Mouse (Mus musculus): Measurements from ENCODE around the gene Zkscan1. TPM values are rescaled to one million over a fixed set of nuclear protein-coding genes. Genes with fewer than 3 reads are reported as not detected.
A peak's percentile ranks its signal among the peaks of the same experiment; 100 is the strongest.
"Not testable (repeated sequence)": the region's sequence is repeated elsewhere in the genome, so short reads cannot be mapped to it uniquely, and the experiment has no call there.

Zkscan1 gene
- 10 to 100 TPM; 39.2 to 39.4 TPM for total RNA-seq (2021)

DNA sequence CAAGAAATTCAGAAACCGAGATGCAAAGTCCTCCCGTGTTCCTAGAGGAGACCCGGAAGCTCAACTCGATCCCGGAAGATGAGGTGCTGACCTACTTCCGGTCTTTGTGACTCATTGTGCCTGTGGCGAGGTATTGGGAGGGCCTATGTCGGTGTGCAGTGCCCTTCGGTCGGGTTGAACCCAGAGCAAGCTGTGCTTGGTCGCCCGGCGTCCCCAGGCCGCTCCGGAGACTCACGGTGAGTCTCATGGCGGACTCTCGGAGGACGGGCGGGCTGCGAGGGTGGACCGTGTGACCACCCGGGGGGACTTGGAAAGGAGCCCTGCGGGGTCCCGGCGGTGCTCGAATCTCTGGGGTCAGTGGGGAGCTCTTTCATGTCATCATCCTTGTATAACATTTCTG is at the start of gene Zkscan1:
Zkscan1 (plus strand) TSS at position 89 of the 400 bp plus-strand sequence.
- intact Hi-C loops (cut with DNase I) = loop anchor here (5.0 kb wide), 1 partner anchor 293 kb away; no protein-coding TSS in a partner anchor
- peak; percentile 80 to 81 for DNase-seq (ENCODE audit: extremely low spot score in 1 of 2, low spot score in 2 of 2)

- intact Hi-C loops (cut with DNase I); DNase-seq (ENCODE audit: extremely low spot score in 1 of 2, low spot score in 2 of 2): not testable (repeated sequence)
Observed at GRCm38 (mm10) chr5:138052894-138053293, 32.0 kb upstream of the Zkscan1 start, which contains the start of gene Smok3c. TSS of gene Smok3c (plus strand) at chr5:138053194.

GRCm38 (mm10) chr5:138073803-138074202 is 11.1 kb upstream of the Zkscan1 start:
- intact Hi-C loops (cut with DNase I) = no loop called here
- DNase-seq (ENCODE audit: extremely low spot score in 1 of 2, low spot score in 2 of 2) = no peak

DNA sequence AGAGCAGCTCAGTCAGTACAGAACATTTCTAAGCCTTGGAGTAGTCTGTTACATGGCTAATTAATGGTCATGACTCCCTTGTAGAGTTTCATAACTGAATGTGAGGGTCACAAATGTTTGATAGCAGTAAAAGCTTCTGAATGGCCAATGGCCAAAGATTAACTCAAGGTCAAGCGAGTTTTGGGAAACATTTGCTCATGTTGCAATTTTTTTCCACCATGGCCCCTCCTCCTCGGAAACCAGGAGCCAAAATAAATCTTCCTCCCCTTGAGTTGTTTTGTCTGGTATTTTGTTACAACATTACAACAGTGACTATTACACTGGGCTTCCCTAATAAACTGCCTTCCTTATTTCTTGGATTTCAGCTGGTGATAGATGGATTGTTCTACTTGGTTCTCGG is 9.2 kb upstream of the Zkscan1 start:
- DNase-seq (ENCODE audit: extremely low spot score in 1 of 2, low spot score in 2 of 2) = no peak
- intact Hi-C loops (cut with DNase I) = no loop called here

DNA sequence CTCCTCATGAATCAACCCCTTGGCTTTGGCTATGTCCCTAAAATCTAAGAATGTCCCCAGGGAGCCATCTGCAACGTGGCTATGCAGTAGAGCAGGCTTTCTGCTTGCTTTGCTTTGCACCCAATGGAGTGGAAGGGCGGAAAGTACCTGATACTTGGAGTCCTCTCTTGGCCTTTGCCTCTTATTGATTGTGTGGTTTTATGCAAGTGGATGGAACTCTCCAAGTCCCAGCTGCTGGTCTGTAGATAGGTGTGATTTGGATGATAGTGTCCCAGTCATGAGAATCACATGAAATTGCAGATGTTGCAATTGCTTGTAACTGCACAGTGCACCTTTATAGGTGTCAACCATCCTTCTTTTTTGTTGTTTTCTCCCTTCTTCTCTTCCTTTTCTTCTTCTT is 8.7 kb upstream of the Zkscan1 start:
- intact Hi-C loops (cut with DNase I) = no loop called here
- no peak for DNase-seq (ENCODE audit: extremely low spot score in 1 of 2, low spot score in 2 of 2)

GRCm38 (mm10) chr5:138080456-138080855 is 4.4 kb upstream of the Zkscan1 start:
- DNase-seq (ENCODE audit: extremely low spot score in 1 of 2, low spot score in 2 of 2) = no peak
- intact Hi-C loops (cut with DNase I) = no loop called here

DNA sequence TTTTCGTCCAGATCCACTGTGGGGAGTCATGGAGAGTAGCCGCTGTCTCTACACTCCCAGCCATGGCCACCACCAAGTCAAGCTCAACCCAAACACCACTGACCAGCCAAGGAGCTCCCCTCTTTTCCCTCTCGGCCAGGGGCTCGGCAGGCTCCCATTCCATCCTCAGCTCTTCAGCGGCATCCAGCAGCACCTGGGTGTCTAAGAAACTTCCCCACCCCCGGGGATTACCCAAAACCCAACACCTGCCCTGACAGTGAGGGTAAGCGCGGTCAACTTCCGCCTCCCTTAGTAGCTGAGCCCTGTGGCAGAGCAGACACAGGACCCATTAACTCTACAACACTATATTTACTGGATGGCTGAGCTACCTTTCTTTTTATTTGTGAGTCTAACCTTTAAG is 3.4 kb upstream of the Zkscan1 start:
- DNase-seq (ENCODE audit: extremely low spot score in 1 of 2, low spot score in 2 of 2) = peak in 1 of 2 experiments; percentile 20
- intact Hi-C loops (cut with DNase I) = no loop called here

DNA sequence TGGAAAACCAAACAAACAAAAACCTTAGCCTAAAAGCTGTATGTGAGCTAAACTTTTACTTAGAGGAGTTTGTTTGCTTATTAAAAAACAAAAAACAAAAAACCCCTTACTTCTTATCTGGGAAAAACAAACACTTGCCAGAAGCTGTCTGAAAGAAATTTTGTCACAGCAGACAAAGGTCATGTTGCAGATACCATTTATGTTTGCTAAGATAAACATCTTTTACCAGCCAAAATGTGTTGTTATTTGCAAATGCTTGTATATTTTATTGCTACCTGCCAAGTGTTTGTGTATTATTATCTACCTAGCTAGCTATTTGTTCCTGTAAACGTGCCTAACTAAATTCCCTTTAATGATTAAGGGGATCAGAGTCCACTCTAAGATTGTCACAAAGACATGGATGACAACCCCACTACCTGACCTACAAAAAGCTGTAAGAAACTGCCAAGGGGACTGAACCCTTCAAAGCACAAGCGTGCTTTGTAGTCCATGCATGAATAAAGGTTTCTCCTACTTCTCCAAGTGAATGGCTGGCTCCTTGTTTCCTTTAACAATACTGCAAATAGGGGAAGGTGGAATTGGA is 1.5 kb upstream of the Zkscan1 start:
- intact Hi-C loops (cut with DNase I) = no loop called here
- DNase-seq (ENCODE audit: extremely low spot score in 1 of 2, low spot score in 2 of 2) = no peak

DNA sequence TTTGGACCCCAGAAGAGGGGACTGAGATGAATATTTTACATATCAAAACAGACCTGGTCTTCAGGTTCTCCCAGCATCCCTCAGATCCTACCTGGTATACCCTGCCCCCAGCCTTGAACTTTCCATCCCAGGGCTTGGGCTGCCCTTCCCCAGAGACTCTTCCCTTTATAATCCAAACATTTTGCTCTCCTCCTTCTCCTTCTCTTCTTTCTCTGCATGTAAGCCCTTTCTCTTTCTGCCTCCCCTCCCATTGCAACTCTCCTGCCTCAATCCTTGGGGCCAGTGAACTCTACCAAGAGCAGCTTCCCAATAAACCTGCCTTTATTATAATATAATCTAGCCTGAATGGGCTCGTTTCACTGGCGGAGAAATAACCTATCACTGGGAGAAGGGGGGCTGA is 948 bp upstream of the Zkscan1 start:
- no peak for DNase-seq (ENCODE audit: extremely low spot score in 1 of 2, low spot score in 2 of 2)
- intact Hi-C loops (cut with DNase I) = no loop called here

DNA sequence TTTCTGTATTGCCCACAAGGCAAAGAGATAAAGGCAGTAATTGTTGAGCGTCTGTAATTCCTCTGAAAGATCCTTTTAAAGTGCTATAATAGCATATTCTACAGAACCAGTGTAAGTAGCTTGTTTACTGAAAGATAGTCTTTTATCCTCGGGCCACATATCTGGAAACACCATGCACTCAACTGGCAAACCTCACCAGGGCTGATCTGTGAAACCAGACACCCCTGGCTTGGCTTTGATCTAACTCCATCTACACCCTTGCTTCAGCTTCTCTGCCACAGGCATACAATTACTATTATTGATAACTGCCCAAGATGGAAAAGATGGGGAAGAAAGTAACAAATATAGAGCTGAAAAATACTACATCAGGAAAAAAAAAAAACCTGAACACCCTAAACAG is 377 bp upstream of the Zkscan1 start:
- no peak for DNase-seq (ENCODE audit: extremely low spot score in 1 of 2, low spot score in 2 of 2)
- intact Hi-C loops (cut with DNase I) = no loop called here

GRCm38 (mm10) chr5:138085421-138085911 is 582 bp downstream of the Zkscan1 start:
- no peak for DNase-seq (ENCODE audit: extremely low spot score in 1 of 2, low spot score in 2 of 2)
- intact Hi-C loops (cut with DNase I) = loop anchor here (5.0 kb wide), 1 partner anchor 293 kb away; no protein-coding TSS in a partner anchor

DNA sequence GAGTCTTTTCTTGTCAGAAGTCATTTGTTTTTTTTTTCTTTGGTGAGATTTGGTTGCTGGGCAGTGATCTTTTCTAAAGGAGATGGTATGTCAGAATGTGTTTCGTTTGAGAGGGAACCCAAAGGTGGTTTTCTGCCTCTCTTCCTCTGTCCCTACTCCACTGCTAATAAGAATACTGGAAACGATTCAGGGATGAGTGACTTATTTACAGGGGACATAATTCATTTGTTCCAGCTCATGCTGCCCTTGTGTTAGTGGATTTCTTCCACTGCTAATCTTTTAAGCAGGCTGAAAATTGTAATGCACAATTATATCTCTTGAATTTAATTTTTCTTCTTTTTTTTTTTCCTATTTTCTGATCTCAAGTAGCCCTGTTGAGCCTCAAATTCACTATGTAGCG is 2.0 kb downstream of the Zkscan1 start:
- DNase-seq (ENCODE audit: extremely low spot score in 1 of 2, low spot score in 2 of 2) = no peak
- intact Hi-C loops (cut with DNase I) = loop anchor here (5.0 kb wide), 1 partner anchor 295 kb away; no protein-coding TSS in a partner anchor

DNA sequence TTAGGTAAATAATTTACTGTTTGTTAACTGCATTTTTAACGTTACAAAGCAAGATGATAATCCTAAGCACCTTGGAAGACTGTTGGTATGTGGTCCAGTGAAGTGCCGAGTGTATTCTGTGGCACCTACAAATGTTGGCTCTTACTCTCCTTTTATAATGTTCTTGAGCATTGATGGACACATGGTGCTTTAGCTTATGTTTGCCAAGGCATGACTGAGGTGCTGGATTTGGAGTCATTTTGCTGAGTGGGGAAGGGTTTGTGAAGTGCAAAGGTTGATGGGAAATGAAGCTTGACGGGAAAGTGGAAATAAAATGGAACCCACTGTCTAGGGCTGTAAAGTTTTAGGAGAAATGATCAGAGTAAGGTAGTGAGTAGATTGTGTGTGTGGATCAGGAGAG is 3.5 kb downstream of the Zkscan1 start:
- intact Hi-C loops (cut with DNase I) = loop anchor here (5.0 kb wide), 1 partner anchor 296 kb away; no protein-coding TSS in a partner anchor
- no peak for DNase-seq (ENCODE audit: extremely low spot score in 1 of 2, low spot score in 2 of 2)

DNA sequence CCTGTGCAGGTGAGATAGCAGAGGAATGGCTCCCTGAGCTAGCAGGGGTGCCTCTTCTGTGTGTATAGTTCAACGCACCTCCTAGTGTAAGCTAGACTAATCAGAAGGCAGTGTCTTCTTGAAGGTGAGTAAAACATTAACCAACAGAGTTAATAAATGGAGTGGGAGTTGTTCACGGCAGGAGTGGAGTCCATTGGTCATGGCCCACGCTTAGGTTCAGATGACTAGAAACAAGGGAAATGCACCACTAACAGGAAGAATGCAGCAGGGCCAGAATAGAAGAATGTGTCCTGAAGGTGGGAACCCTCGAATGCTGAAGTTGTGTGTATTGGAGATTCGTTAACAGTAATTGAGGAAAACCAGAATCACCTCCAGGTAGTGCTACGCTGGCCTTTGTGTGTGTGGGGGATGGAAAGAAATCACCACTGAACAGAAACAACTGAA is 4.2 kb downstream of the Zkscan1 start:
- DNase-seq (ENCODE audit: extremely low spot score in 1 of 2, low spot score in 2 of 2) = no peak
- intact Hi-C loops (cut with DNase I) = loop anchor here (5.0 kb wide), 1 partner anchor 297 kb away; no protein-coding TSS in a partner anchor

DNA sequence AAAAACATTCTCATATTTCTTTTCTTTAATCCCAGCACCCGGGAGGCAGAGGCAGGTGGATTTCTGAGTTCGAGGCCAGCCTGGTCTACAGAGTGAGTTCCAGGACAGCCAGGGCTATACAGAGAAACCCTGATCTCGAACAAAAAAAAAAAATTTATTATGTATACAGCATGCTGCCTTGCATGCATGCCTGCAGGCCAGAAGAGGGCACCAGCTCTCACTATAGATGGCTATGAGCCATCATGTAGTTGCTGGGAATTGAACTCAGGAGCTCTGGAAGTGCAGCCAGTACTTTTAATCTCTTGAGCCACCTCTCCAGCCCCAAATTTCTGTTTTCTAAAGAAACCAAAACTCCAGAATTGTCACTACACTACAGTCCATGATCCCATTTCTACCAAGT is 5.4 kb downstream of the Zkscan1 start:
- intact Hi-C loops (cut with DNase I) = no loop called here
- DNase-seq (ENCODE audit: extremely low spot score in 1 of 2, low spot score in 2 of 2) = peak in 1 of 2 experiments; percentile 25

GRCm38 (mm10) chr5:138090737-138091136 is 5.9 kb downstream of the Zkscan1 start:
- intact Hi-C loops (cut with DNase I) = no loop called here
- no peak for DNase-seq (ENCODE audit: extremely low spot score in 1 of 2, low spot score in 2 of 2)

GRCm38 (mm10) chr5:138092771-138093170 is 7.9 kb downstream of the Zkscan1 start:
- intact Hi-C loops (cut with DNase I) = no loop called here
- no peak for DNase-seq (ENCODE audit: extremely low spot score in 1 of 2, low spot score in 2 of 2)

DNA sequence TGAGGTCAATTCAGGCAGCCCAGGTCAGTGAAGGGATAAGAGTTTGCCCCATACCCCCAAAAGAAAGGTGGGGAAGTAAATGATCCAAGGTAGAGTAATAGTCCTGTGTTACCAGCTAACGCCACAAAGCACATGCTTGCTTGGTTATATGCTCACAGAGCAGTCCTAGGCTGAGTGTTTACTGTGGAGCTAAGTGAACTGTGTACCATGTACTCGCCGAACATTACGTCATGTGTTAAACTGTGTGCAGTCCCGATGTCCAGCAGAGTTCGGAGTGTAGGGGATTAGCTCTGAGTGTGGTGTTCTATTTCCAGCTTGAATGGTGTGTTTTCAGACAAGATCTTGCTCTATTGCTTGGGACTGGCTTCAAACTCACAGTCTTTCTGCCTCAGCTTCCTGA is 9.6 kb downstream of the Zkscan1 start:
- intact Hi-C loops (cut with DNase I) = no loop called here

GRCm38 (mm10) chr5:138104976-138105375 is 20.1 kb downstream of the Zkscan1 start:
- intact Hi-C loops (cut with DNase I) = no loop called here
- DNase-seq (ENCODE audit: extremely low spot score in 1 of 2, low spot score in 2 of 2) = no peak

More for the DNA sequence above, 9.6 kb downstream of the Zkscan1 start:
- no peak for DNase-seq (ENCODE audit: extremely low spot score in 1 of 2, low spot score in 2 of 2)

DNA sequence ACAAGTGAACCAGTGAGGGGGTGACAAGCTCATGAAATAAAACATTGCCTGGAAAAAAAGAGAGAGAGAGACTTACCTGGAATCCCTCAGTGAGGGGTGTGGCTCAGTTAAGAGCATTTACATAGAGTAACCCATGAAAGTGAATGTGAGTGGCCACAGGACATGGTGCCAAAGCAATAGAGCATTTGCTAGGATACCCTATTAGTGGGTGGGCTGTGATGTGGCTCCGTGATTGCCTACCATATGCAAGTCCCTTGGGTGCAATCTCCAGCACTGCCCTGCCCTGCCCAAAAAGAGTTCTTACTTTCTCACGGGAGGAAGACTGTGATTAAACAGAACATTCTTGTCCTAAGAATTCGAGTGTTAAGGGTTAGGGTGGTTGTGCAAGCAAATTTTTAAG is 22.2 kb downstream of the Zkscan1 start:
- DNase-seq (ENCODE audit: extremely low spot score in 1 of 2, low spot score in 2 of 2) = no peak
- intact Hi-C loops (cut with DNase I) = no loop called here

All from left cerebral cortex, postnatal 10 days (tissue).